Mouse (Mus musculus): Measurements from ENCODE around the gene Sox10. TPM values are rescaled to one million over a fixed set of nuclear protein-coding genes. Genes with fewer than 3 reads are reported as not detected.

Sox10 gene
- total and polyA plus RNA-seq, 2 experiments from 2014 or later, result 6.3 to 7.4 TPM

DNA sequence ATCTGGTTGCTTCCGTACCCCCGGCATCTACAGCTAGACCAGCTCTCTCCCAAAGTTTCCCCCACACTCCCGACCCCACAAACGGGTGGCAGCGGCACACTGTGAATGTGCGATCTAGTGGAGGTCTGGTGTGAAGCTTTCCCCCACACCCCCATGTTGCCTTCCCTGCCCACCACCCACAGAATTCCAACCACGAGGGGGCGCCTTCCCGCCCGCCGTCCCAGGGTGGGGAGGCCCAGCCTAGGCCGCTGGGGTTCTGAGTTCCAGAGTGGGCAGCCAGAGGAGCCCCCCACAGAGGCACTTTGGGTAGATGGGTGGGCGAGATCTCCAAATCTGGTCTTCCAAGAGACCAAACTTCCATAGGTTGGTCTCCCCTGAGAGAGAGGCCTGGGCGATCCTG, 2.2 kb downstream of the Sox10 start:
- DNase-seq (no peak), ATAC-seq (no peak)
- H3K27ac ChIP-seq (ENCODE audit: low read depth, low read length), result no peak overlapping the region
- H3K36me3 ChIP-seq (ENCODE audit: insufficient read depth), result no peaks in the 10 kb centered on the region
- H3K27me3 ChIP-seq (ENCODE audit: insufficient read depth, low read length), result peaks cover 18% of the 10 kb centered on the region
- H3K4me1 ChIP-seq (ENCODE audit: insufficient read depth), result no peaks in the 10 kb centered on the region
- H3K9me3 ChIP-seq (ENCODE audit: low read length), result no peaks in the 10 kb centered on the region
- H3K4me3 ChIP-seq (ENCODE audit: low read depth, low read length), result no peak overlapping the region
- no peak overlapping the region for H3K4me2 ChIP-seq (ENCODE audit: low read depth)
- H3K9ac ChIP-seq, result no peak overlapping the region
- peak; percentile 42 for TF ChIP-seq CTCF (IDR thresholded peaks at IDR 0.05; ENCODE audit: low read depth)
- WGBS, result 45% methylated on average over 14 of the region's 14 CpGs

DNA sequence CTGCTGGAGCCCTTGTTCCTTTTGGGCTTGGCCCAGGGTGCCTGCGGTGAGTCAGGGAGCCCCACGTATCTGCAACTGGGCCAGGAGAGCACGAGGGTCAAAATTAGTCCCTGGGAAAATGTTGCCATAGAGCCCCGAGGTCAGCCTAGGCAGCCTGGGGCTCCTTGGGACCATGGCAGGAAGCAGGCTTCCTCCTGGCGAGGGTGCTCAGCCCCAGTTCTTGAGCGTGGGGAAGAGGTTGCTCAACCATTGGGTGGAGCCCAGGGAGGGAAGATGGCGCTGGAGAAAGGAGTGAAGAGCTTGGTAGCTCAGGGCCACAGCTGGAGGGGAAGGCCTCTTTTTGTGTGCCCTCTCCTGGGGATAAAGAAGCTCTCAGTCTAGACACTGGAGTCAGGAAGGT, 2.7 kb downstream of the Sox10 start:
- ATAC-seq, result no peak
- Histone ChIP-seq H3K27ac (ENCODE audit: low read depth, low read length) (no peak overlapping the region), H3K9ac (no peak overlapping the region), H3K27me3 (ENCODE audit: insufficient read depth, low read length) (peaks cover 18% of the 10 kb centered on the region), H3K36me3 (ENCODE audit: insufficient read depth) (no peaks in the 10 kb centered on the region), H3K4me3 (ENCODE audit: low read depth, low read length) (no peak overlapping the region), H3K4me1 (ENCODE audit: insufficient read depth) (no peaks in the 10 kb centered on the region), H3K9me3 (ENCODE audit: low read length) (no peaks in the 10 kb centered on the region), H3K4me2 (ENCODE audit: low read depth) (peak overlapping the region; percentile 5; the same call in 1 of the 2 replicates)
- DNase-seq, result no peak
- 78% methylated on average over 7 of the region's 7 CpGs for WGBS
- TF ChIP-seq CTCF (IDR thresholded peaks at IDR 0.05; ENCODE audit: low read depth), result no peak

DNA sequence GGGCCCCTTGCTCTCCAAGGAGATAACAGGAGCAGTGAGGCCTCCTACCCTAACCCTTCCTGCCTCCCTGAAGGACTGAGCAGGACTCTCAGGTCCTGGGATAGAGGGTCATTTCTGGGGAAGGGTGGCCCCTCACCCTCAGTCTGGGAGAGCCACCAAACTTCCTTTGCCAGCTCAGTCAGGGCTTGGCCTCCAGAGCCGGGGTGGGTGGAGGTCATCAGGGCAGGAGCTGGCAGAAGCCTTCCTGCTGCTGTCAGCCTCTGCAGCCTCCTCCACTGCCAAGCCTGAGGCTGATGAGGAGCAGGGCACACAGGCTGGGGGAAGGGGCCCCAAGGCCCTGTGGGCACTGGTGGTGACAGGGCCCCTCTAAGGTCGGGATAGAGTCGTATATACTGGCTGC, 9.5 kb downstream of the Sox10 start:
- ATAC-seq, result no peak
- no peaks in the 10 kb centered on the region for H3K27me3 ChIP-seq (ENCODE audit: insufficient read depth, low read length)
- no peaks in the 10 kb centered on the region for H3K4me1 ChIP-seq (ENCODE audit: insufficient read depth)
- no peak overlapping the region for H3K4me2 ChIP-seq (ENCODE audit: low read depth)
- no peak overlapping the region for H3K9ac ChIP-seq
- no peak overlapping the region for H3K4me3 ChIP-seq (ENCODE audit: low read depth, low read length)
- WGBS, result 36% methylated on average over 3 of the region's 3 CpGs
- H3K27ac ChIP-seq (ENCODE audit: low read depth, low read length), result no peak overlapping the region
- no peaks in the 10 kb centered on the region for H3K9me3 ChIP-seq (ENCODE audit: low read length)
- H3K36me3 ChIP-seq (ENCODE audit: insufficient read depth), result peaks cover 21% of the 10 kb centered on the region
- no peak for TF ChIP-seq CTCF (IDR thresholded peaks at IDR 0.05; ENCODE audit: low read depth)
- no peak for DNase-seq

DNA sequence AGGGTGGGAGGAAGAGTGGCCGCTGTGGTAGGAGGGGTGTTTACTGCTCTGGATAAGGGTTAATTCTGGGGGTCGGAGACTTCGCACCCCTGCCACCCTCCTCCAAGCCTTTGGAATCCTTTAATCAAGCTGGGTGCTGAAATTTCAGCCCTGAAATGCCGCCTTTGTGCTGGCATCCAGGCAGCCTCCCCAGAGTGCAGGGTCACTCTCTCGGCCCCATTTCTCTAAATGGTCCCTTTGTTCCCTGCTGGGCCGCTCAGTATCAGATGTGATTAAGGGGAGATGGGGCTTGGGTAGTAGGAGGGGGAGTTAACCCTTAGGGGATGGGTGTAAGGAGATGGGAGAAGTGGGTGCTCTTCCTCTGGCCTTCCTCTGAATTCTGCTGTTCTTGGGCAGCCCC, 12.3 kb downstream of the Sox10 start:
- Histone ChIP-seq H3K4me1 (ENCODE audit: insufficient read depth) (no peaks in the 10 kb centered on the region), H3K4me3 (ENCODE audit: low read depth, low read length) (no peak overlapping the region), H3K9ac (no peak overlapping the region), H3K36me3 (ENCODE audit: insufficient read depth) (peaks cover 37% of the 10 kb centered on the region), H3K27me3 (ENCODE audit: insufficient read depth, low read length) (no peaks in the 10 kb centered on the region), H3K4me2 (ENCODE audit: low read depth) (no peak overlapping the region), H3K9me3 (ENCODE audit: low read length) (no peaks in the 10 kb centered on the region), H3K27ac (ENCODE audit: low read depth, low read length) (peak overlapping the region; percentile 74)
- WGBS, result 35% methylated on average over 6 of the region's 6 CpGs
- ATAC-seq, result peak; percentile 36; the same call in 1 of the 2 replicates
- TF ChIP-seq CTCF (IDR thresholded peaks at IDR 0.05; ENCODE audit: low read depth), result no peak
- DNase-seq, result no peak

DNA sequence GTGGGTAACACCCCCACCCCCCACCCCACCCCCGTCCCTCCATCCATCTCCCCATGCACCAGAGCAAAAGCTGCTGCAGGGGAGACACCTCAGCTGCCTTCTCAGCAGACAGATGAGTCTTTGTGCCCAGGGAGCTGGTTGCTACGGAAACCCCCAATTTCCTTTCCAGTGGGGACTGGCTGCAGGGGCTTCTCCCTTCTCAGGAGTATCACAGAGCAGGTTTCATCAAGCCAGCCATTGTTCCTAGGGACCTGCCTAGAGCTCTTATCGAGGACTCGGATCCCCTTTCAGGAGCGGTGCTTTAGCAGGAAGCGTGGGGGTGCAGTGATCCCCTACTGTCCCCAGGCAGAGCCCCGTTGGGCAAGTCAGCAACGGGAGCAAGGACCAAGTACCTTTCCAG, 13.2 kb downstream of the Sox10 start:
- DNase-seq (peak; percentile 50), ATAC-seq (peak; percentile 70)
- peak overlapping the region; percentile 74 for H3K27ac ChIP-seq (ENCODE audit: low read depth, low read length)
- H3K4me1 ChIP-seq (ENCODE audit: insufficient read depth), result no peaks in the 10 kb centered on the region
- TF ChIP-seq CTCF (IDR thresholded peaks at IDR 0.05; ENCODE audit: low read depth), result no peak
- H3K4me3 ChIP-seq (ENCODE audit: low read depth, low read length), result no peak overlapping the region
- no peaks in the 10 kb centered on the region for H3K27me3 ChIP-seq (ENCODE audit: insufficient read depth, low read length)
- H3K36me3 ChIP-seq (ENCODE audit: insufficient read depth), result peaks cover 45% of the 10 kb centered on the region
- no peak overlapping the region for H3K4me2 ChIP-seq (ENCODE audit: low read depth)
- H3K9me3 ChIP-seq (ENCODE audit: low read length), result no peaks in the 10 kb centered on the region
- WGBS, result 28% methylated on average over 8 of the region's 8 CpGs
- H3K9ac ChIP-seq, result no peak overlapping the region

DNA sequence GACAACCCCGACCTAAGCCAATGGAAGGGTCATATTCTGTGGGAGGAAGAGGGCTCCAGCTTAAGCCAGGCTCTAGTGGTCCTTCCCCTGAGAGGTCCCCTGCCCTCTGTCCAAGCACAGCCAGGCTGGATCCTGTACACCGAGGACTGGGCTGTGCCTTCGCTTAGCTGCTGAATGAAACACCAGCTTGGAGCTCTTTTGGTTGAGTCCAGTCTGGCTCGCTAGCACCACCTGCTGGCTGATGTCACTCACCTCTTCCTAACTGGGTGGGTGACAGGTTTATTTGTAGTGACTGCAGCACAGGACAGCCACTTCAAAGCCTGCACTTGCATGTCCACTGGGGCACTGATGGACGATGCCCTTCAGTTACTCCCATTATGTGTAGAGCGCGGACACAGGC, 16.5 kb downstream of the Sox10 start:
- peaks cover 74% of the 10 kb centered on the region for H3K36me3 ChIP-seq (ENCODE audit: insufficient read depth)
- H3K27ac ChIP-seq (ENCODE audit: low read depth, low read length), result no peak overlapping the region
- H3K9me3 ChIP-seq (ENCODE audit: low read length), result no peaks in the 10 kb centered on the region
- H3K4me3 ChIP-seq (ENCODE audit: low read depth, low read length), result no peak overlapping the region
- no peak overlapping the region for H3K4me2 ChIP-seq (ENCODE audit: low read depth)
- peak; percentile 87 for DNase-seq
- no peaks in the 10 kb centered on the region for H3K4me1 ChIP-seq (ENCODE audit: insufficient read depth)
- TF ChIP-seq CTCF (IDR thresholded peaks at IDR 0.05; ENCODE audit: low read depth), result peak; percentile 92
- peak; percentile 67 for ATAC-seq
- no peaks in the 10 kb centered on the region for H3K27me3 ChIP-seq (ENCODE audit: insufficient read depth, low read length)
- 49% methylated on average over 7 of the region's 7 CpGs for whole genome bisulfite sequencing
- H3K9ac ChIP-seq, result no peak overlapping the region

DNA sequence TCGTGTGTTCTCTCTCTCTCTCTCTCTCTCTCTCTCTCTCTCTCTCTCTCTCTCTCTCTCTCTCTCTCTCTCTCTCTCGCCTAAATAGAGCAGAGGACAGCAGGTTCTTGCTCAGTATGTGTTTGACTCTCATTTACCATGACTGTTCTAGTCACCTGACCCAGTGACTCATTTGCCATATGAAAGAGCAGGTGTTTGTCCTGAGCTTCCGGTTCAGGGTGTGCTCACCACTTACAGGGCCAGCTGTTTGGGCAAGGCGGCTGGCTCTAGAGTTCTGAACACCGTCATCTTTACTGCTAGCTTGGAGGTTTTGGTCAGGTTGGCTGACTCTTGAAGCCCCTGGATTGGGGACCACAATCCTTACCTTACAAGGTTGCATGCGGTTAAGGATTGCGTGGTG, 19.5 kb downstream of the Sox10 start:
- TF ChIP-seq CTCF (IDR thresholded peaks at IDR 0.05; ENCODE audit: low read depth), result no peak
- H3K36me3 ChIP-seq (ENCODE audit: insufficient read depth), result peaks cover 53% of the 10 kb centered on the region
- no peaks in the 10 kb centered on the region; the same call in 1 of the 2 replicates for H3K4me1 ChIP-seq (ENCODE audit: insufficient read depth)
- no peak overlapping the region for H3K4me3 ChIP-seq (ENCODE audit: low read depth, low read length)
- no peak for DNase-seq
- no peak overlapping the region for H3K4me2 ChIP-seq (ENCODE audit: low read depth)
- ATAC-seq, result no peak
- no peak overlapping the region for H3K27ac ChIP-seq (ENCODE audit: low read depth, low read length)
- WGBS, result 89% methylated on average over 7 of the region's 7 CpGs
- no peaks in the 10 kb centered on the region for H3K27me3 ChIP-seq (ENCODE audit: insufficient read depth, low read length)
- H3K9me3 ChIP-seq (ENCODE audit: low read length), result no peaks in the 10 kb centered on the region
- no peak overlapping the region for H3K9ac ChIP-seq

DNA sequence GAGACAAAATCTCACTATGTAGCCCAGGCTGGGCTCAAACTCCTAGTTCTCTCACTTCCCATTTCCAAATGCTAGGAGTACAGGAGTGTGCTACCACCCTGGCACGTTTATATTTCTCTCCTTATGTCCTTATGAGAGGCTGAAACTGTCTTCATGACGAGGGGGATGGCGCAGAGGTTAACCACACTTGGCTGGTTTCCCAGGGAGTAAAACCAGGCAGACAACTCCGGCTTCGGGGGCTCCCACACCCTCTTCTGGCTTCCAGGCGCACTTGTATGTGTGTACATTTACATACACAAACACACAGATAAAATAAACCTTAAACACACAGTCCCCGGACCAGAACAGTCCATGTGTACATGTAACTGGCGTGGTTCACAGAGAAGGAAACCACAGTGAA, 21.0 kb downstream of the Sox10 start:
- TF ChIP-seq CTCF (IDR thresholded peaks at IDR 0.05; ENCODE audit: low read depth), result no peak
- peaks cover 43% of the 10 kb centered on the region for H3K36me3 ChIP-seq (ENCODE audit: insufficient read depth)
- H3K4me3 ChIP-seq (ENCODE audit: low read depth, low read length), result no peak overlapping the region
- no peak overlapping the region for H3K4me2 ChIP-seq (ENCODE audit: low read depth)
- no peak overlapping the region for H3K27ac ChIP-seq (ENCODE audit: low read depth, low read length)
- ATAC-seq, result no peak
- H3K27me3 ChIP-seq (ENCODE audit: insufficient read depth, low read length), result no peaks in the 10 kb centered on the region
- H3K9me3 ChIP-seq (ENCODE audit: low read length), result no peaks in the 10 kb centered on the region
- no peak for DNase-seq
- H3K9ac ChIP-seq, result no peak overlapping the region
- H3K4me1 ChIP-seq (ENCODE audit: insufficient read depth), result no peaks in the 10 kb centered on the region; the same call in 1 of the 2 replicates
- WGBS, result 75% methylated on average over 8 of the region's 8 CpGs

Data from forebrain, postnatal 0 days (tissue).